Mouse (Mus musculus): ENCODE measurements around the gene Sugp2. TPM values are rescaled to one million over a fixed set of nuclear protein-coding genes. Genes with fewer than 3 reads are reported as not detected.

The Sugp2 gene
- polyA plus RNA-seq, 1 experiment from 2014 or later, result 7.3 TPM

DNA sequence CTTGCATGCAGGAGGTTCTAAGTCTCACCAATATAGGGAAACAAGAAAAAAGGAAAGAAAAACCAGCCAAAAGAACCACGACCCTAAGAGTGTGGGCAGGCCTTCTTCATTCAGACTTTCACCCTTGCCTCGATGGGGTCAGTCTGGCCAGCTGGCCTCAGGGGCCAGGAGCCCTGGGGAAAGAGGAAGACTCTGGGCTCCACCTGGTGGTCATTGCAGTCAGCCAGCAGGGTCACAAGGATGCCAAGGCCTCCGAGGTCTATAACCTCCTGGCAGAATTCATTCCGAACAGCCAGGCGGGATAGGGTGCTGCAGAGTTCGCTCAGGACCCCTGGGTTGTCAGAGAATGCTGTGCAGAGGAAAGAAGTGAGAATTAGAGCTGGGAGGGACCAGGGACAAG is 10.7 kb upstream of the Sugp2 start:
- Histone ChIP-seq H3K36me3 (replicated peaks; ENCODE audit: insufficient read depth, low read length) (peaks cover 6% of the 10 kb centered on the region), H3K4me1 (ENCODE audit: insufficient read depth) (peaks cover 9% of the 10 kb centered on the region), H3K4me3 (ENCODE audit: low read depth, low read length) (no peak overlapping the region), H3K4me2 (ENCODE audit: low read depth, low read length) (no peak overlapping the region), H3K9ac (replicated peaks) (no peak overlapping the region), H3K27me3 (ENCODE audit: insufficient read depth, low read length) (no peaks in the 10 kb centered on the region), H3K27ac (ENCODE audit: low read depth) (no peak overlapping the region), H3K9me3 (ENCODE audit: low read length) (no peaks in the 10 kb centered on the region)
- DNase-seq, result peak; percentile 70
- WGBS (ENCODE audit: insufficient replicate concordance), result 60% methylated on average over 6 of the region's 6 CpGs
- peak; percentile 83 for TF ChIP-seq CTCF (IDR thresholded peaks at IDR 0.05; ENCODE audit: low read depth)
- TF ChIP-seq EP300 (IDR thresholded peaks at IDR 0.05; ENCODE audit: low read depth), result no peak
- ATAC-seq, result peak; percentile 29; the same call in 1 of the 2 replicates

GRCm38 (mm10) chr8:70227997-70228396 is 6.0 kb upstream of the Sugp2 start:
- ATAC-seq (no peak), DNase-seq (no peak)
- no peaks in the 10 kb centered on the region for H3K4me1 ChIP-seq (ENCODE audit: insufficient read depth)
- no peak overlapping the region for H3K27ac ChIP-seq (ENCODE audit: low read depth)
- no peaks in the 10 kb centered on the region for H3K27me3 ChIP-seq (ENCODE audit: insufficient read depth, low read length)
- H3K4me3 ChIP-seq (ENCODE audit: low read depth, low read length), result no peak overlapping the region
- no peaks in the 10 kb centered on the region for H3K9me3 ChIP-seq (ENCODE audit: low read length)
- no peak for TF ChIP-seq CTCF (IDR thresholded peaks at IDR 0.05; ENCODE audit: low read depth)
- TF ChIP-seq EP300 (IDR thresholded peaks at IDR 0.05; ENCODE audit: low read depth), result no peak
- 93% methylated on average over 4 of the region's 4 CpGs for WGBS (ENCODE audit: insufficient replicate concordance)
- H3K36me3 ChIP-seq (replicated peaks; ENCODE audit: insufficient read depth, low read length), result peaks cover 17% of the 10 kb centered on the region
- no peak overlapping the region for H3K9ac ChIP-seq (replicated peaks)
- no peak overlapping the region for H3K4me2 ChIP-seq (ENCODE audit: low read depth, low read length)

GRCm38 (mm10) chr8:70230837-70231236 is 3.2 kb upstream of the Sugp2 start:
- H3K27ac ChIP-seq (ENCODE audit: low read depth), result no peak overlapping the region
- peaks cover 12% of the 10 kb centered on the region for H3K36me3 ChIP-seq (replicated peaks; ENCODE audit: insufficient read depth, low read length)
- no peak overlapping the region for H3K9ac ChIP-seq (replicated peaks)
- TF ChIP-seq CTCF (IDR thresholded peaks at IDR 0.05; ENCODE audit: low read depth) (no peak), EP300 (IDR thresholded peaks at IDR 0.05; ENCODE audit: low read depth) (no peak)
- DNase-seq (no peak), ATAC-seq (no peak)
- H3K27me3 ChIP-seq (ENCODE audit: insufficient read depth, low read length), result no peaks in the 10 kb centered on the region
- no peaks in the 10 kb centered on the region for H3K9me3 ChIP-seq (ENCODE audit: low read length)
- WGBS (ENCODE audit: insufficient replicate concordance), result 89% methylated on average over 9 of the region's 9 CpGs
- H3K4me3 ChIP-seq (ENCODE audit: low read depth, low read length), result no peak overlapping the region
- peaks cover 15% of the 10 kb centered on the region for H3K4me1 ChIP-seq (ENCODE audit: insufficient read depth)
- H3K4me2 ChIP-seq (ENCODE audit: low read depth, low read length), result no peak overlapping the region

DNA sequence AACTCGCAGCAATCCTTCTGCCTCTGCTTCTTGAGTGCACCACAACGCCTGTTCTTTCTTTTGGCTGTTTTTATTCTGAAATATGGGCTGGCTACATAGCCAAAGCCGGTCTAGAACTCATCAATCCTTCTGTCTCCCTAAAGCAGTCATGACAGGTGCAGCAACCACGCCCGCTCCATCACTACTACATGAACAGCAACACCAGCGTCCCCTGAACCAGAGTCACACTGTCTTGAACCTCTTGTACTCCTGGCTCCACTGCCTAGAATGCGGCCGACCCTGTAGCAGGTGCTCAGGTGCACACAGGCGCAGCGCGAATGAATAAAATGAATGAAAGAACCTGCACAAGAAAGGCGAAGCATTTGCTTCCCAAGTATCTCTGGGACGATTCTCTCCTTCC is 420 bp upstream of the Sugp2 start:
- H3K4me3 ChIP-seq (ENCODE audit: low read depth, low read length), result peak overlapping the region; percentile 68
- TF ChIP-seq EP300 (IDR thresholded peaks at IDR 0.05; ENCODE audit: low read depth), result no peak
- no peak for TF ChIP-seq CTCF (IDR thresholded peaks at IDR 0.05; ENCODE audit: low read depth)
- no peaks in the 10 kb centered on the region for H3K9me3 ChIP-seq (ENCODE audit: low read length)
- ATAC-seq, result no peak
- no peaks in the 10 kb centered on the region for H3K27me3 ChIP-seq (ENCODE audit: insufficient read depth, low read length)
- peaks cover 27% of the 10 kb centered on the region for H3K36me3 ChIP-seq (replicated peaks; ENCODE audit: insufficient read depth, low read length)
- H3K4me1 ChIP-seq (ENCODE audit: insufficient read depth), result peaks cover 20% of the 10 kb centered on the region
- peak overlapping the region; percentile 91 for H3K9ac ChIP-seq (replicated peaks)
- WGBS (ENCODE audit: insufficient replicate concordance), result 6% methylated on average over 13 of the region's 13 CpGs
- H3K4me2 ChIP-seq (ENCODE audit: low read depth, low read length), result peak overlapping the region; percentile 89
- no peak for DNase-seq
- H3K27ac ChIP-seq (ENCODE audit: low read depth), result peak overlapping the region; percentile 98; the same call in 1 of the 2 replicates

DNA sequence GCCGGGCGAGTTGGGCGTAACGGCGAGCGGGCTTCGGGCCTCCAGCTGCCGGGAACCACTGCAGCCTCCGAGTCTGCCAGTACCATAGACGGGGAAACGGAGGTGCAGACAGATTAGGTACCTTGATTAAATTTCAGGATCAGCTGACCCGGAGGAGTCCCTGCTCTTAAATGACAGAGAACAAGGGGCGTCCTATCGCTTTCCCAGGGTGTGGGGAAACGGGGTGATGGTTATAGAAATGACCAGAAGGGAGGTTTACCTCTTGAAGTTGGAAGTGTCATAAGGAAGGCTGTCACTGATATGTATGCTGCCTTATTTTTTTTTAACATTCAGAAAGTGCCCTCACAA is 729 bp downstream of the Sugp2 start:
- peaks cover 19% of the 10 kb centered on the region for H3K36me3 ChIP-seq (replicated peaks; ENCODE audit: insufficient read depth, low read length)
- peaks cover 20% of the 10 kb centered on the region for H3K4me1 ChIP-seq (ENCODE audit: insufficient read depth)
- ATAC-seq (no peak), DNase-seq (no peak)
- peak overlapping the region; percentile 89 for H3K4me2 ChIP-seq (ENCODE audit: low read depth, low read length)
- no peaks in the 10 kb centered on the region for H3K27me3 ChIP-seq (ENCODE audit: insufficient read depth, low read length)
- H3K9ac ChIP-seq (replicated peaks), result peak overlapping the region; percentile 91
- TF ChIP-seq EP300 (IDR thresholded peaks at IDR 0.05; ENCODE audit: low read depth), result no peak
- peak overlapping the region; percentile 98 for H3K27ac ChIP-seq (ENCODE audit: low read depth)
- under 1% methylated on average over 15 of the region's 15 CpGs for WGBS (ENCODE audit: insufficient replicate concordance)
- peak overlapping the region; percentile 68 for H3K4me3 ChIP-seq (ENCODE audit: low read depth, low read length)
- no peaks in the 10 kb centered on the region for H3K9me3 ChIP-seq (ENCODE audit: low read length)

DNA sequence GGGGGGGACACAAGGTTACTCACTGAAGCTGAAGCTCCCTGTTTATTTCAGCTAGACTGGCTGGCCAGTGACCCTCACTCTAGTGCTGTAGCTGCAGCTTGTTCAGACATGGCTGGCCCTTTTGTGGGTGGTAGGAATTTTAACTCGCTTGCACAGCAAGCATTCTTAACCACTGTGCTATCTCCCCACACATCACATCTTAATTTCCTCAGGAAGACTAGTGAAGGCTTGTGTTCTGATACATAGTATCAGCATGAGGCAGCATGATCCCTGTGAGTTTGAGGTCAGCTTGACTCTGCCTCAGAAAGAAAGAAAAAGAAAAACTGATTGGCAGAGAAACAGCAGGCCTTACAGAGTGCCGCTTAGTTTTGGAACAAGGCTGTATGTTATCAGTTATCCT is 3.8 kb downstream of the Sugp2 start:
- no peak overlapping the region for H3K9ac ChIP-seq (replicated peaks)
- no peak for DNase-seq
- TF ChIP-seq EP300 (IDR thresholded peaks at IDR 0.05; ENCODE audit: low read depth), result no peak
- no peak for TF ChIP-seq CTCF (IDR thresholded peaks at IDR 0.05; ENCODE audit: low read depth)
- no peak for ATAC-seq
- H3K27me3 ChIP-seq (ENCODE audit: insufficient read depth, low read length), result no peaks in the 10 kb centered on the region
- H3K4me3 ChIP-seq (ENCODE audit: low read depth, low read length), result no peak overlapping the region
- H3K4me1 ChIP-seq (ENCODE audit: insufficient read depth), result peaks cover 20% of the 10 kb centered on the region
- no peak overlapping the region for H3K4me2 ChIP-seq (ENCODE audit: low read depth, low read length)
- H3K27ac ChIP-seq (ENCODE audit: low read depth), result no peak overlapping the region
- H3K9me3 ChIP-seq (ENCODE audit: low read length), result no peaks in the 10 kb centered on the region
- H3K36me3 ChIP-seq (replicated peaks; ENCODE audit: insufficient read depth, low read length), result peaks cover 36% of the 10 kb centered on the region
- WGBS (ENCODE audit: insufficient replicate concordance), result 66% methylated on average over 2 of the region's 2 CpGs

GRCm38 (mm10) chr8:70240642-70241041 is 6.6 kb downstream of the Sugp2 start:
- no peak for ATAC-seq
- Histone ChIP-seq H3K36me3 (replicated peaks; ENCODE audit: insufficient read depth, low read length) (peaks cover 51% of the 10 kb centered on the region), H3K4me1 (ENCODE audit: insufficient read depth) (peaks cover 7% of the 10 kb centered on the region), H3K4me2 (ENCODE audit: low read depth, low read length) (no peak overlapping the region), H3K4me3 (ENCODE audit: low read depth, low read length) (no peak overlapping the region), H3K27me3 (ENCODE audit: insufficient read depth, low read length) (no peaks in the 10 kb centered on the region), H3K9me3 (ENCODE audit: low read length) (no peaks in the 10 kb centered on the region), H3K27ac (ENCODE audit: low read depth) (no peak overlapping the region), H3K9ac (replicated peaks) (no peak overlapping the region)
- 87% methylated on average over 5 of the region's 5 CpGs for WGBS (ENCODE audit: insufficient replicate concordance)
- DNase-seq, result no peak
- TF ChIP-seq EP300 (IDR thresholded peaks at IDR 0.05; ENCODE audit: low read depth) (no peak), CTCF (IDR thresholded peaks at IDR 0.05; ENCODE audit: low read depth) (peak; percentile 44)

All from liver, postnatal 0 days (tissue).